Mouse (Mus musculus) testis, adult 2 months (tissue): ENCODE measurements around the gene Hdac9.

ENCODE experiments used
- CTCF ChIP-seq: fragments of 200-500 bp; IDR thresholded peaks from 2 replicates; pipeline ENCODE4 v1.5.1; 2012; ENCODE audit warnings: low read depth, mild to moderate bottlenecking, inconsistent platforms, low read length, moderate library complexity; ENCODE audit not compliant: control insufficient read depth, insufficient read depth, insufficient replicate concordance
- POLR2A ChIP-seq: fragments of 200-500 bp; IDR thresholded peaks from 2 replicates; pipeline ENCODE4 v1.6.1; 2012; ENCODE audit warnings: low read depth, mild to moderate bottlenecking, inconsistent platforms, low read length, moderate library complexity; ENCODE audit not compliant: control insufficient read depth

- TF ChIP-seq CTCF, result no peak
- TF ChIP-seq POLR2A, result no peak
Measured at GRCm38 (mm10) chr12:34224505-34224904, 692.4 kb downstream of the Hdac9 start.
